9 mouse cellular contexts compared by ENCODE assay signal in the genomic region with DNA sequence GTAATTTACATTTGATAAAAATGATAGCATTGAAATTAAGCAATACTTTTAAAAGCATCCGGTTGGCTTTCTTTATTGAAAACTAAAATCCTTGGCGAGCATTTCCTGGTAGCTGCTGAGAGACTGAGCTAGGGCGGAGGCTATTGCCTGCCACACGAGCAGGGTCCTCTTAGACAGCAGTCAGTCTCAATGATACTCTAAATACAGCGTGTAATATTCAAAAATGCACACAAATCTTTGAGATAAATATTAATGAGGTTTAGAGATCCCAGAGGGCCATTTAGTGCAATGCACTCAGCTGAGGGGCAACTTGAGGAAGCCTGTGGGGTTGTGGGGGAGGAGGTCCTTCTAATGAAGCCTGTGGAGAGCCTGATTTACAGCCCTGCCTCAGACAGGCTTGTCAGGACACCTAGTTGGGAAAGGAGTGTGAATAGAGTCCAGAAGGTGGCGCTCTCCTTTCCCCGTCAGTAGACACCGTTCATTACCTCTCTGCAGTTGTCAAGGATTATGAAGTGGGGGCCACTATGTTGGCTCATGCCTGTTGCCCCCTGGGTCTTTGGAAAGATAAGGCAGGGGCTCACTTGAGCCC. TPM values are rescaled to one million over a fixed set of nuclear protein-coding genes. Genes with fewer than 3 reads are reported as not detected.
A peak's percentile ranks its signal among the peaks of the same experiment; 100 is the strongest.
DNase-seq lines count a peak whose midpoint lies in the region; ATAC-seq and TF ChIP-seq lines count a peak whose summit lies in the region.
"Had no signal": no experiment of that assay in that cellular context is flagged by ENCODE, and none has a peak within 500 bp of the region (broad histone marks: within the 10 kb centered on the region; RNA-seq: fewer than 3 reads in every experiment).

No protein-coding gene starts in this region.

- ATAC-seq in CD4-positive, CD25-positive, alpha-beta regulatory T cell, adult 4 months = no peak
- ATAC-seq in forebrain, postnatal 0 days = no peak
- no peak for ATAC-seq in monocyte, adult 5-6 weeks (replicated peaks; ENCODE audit: insufficient number of reproducible peaks, low FRiP score, low TSS enrichment, poor library complexity, severe bottlenecking)

- DNase-seq in CD4-positive, CD25-positive, alpha-beta regulatory T cell, adult 2 months (ENCODE audit: low read depth, low spot score) = peak; percentile 38
- DNase-seq in lung, adult 2 months = no peak
- no peak for DNase-seq in lung, adult 18-20 months
- DNase-seq in forebrain, postnatal 0 days = peak; percentile 41
- no peak for DNase-seq in gastrocnemius, adult 8-10 months (ENCODE audit: low spot score in 2 of 2)

- no peak overlapping the region for H3K4me2 ChIP-seq in forebrain, postnatal 0 days (ENCODE audit: low read depth)
- H3K4me2 ChIP-seq in myocyte (ENCODE audit: low read depth) = peak overlapping the region; percentile 40

- H3K9ac ChIP-seq in forebrain, postnatal 0 days = no peak overlapping the region

- no peak overlapping the region for H3K4me3 ChIP-seq in lung, adult 2 months (replicated peaks; ENCODE audit: extremely low read depth, low read depth, low read length)
- H3K4me3 ChIP-seq in forebrain, postnatal 0 days (ENCODE audit: low read depth, low read length) = no peak overlapping the region
- no peak overlapping the region for H3K4me3 ChIP-seq in myocyte

- WGBS in lung, adult 2 months = 28% methylated on average over 8 of the region's 8 CpGs
- WGBS in forebrain, postnatal 0 days = 34% methylated on average over 8 of the region's 8 CpGs

- no peaks in the 10 kb centered on the region for H3K9me3 ChIP-seq in forebrain, postnatal 0 days (ENCODE audit: low read length)

- no peak overlapping the region for H3ac ChIP-seq in myocyte (ENCODE audit: control insufficient read depth, insufficient read length)

- H3K36me3 ChIP-seq in forebrain, postnatal 0 days (ENCODE audit: insufficient read depth) = no peaks in the 10 kb centered on the region
- H3K36me3 ChIP-seq in myocyte (ENCODE audit: control insufficient read depth, insufficient read depth) = no peaks in the 10 kb centered on the region

- peak; percentile 42 for TF ChIP-seq CTCF in lung, adult 2 months (IDR thresholded peaks at IDR 0.05; ENCODE audit: insufficient read depth, low read length)
- TF ChIP-seq CTCF in forebrain, postnatal 0 days (IDR thresholded peaks at IDR 0.05; ENCODE audit: low read depth) = peak; percentile 61

- no peaks in the 10 kb centered on the region for H3K79me2 ChIP-seq in myocyte (ENCODE audit: control insufficient read depth, insufficient read depth)

- no peaks in the 10 kb centered on the region for H3K4me1 ChIP-seq in lung, adult 2 months (ENCODE audit: control insufficient read depth, insufficient read depth, low read length)
- H3K4me1 ChIP-seq in forebrain, postnatal 0 days (ENCODE audit: insufficient read depth) = no peaks in the 10 kb centered on the region

- no peaks in the 10 kb centered on the region for H3K27me3 ChIP-seq in forebrain, postnatal 0 days (ENCODE audit: insufficient read depth, low read length)
- H3K27me3 ChIP-seq in myocyte (ENCODE audit: control insufficient read depth, insufficient read depth, insufficient read length) = no peaks in the 10 kb centered on the region

- no peak for TF ChIP-seq POLR2A in lung, adult 2 months (IDR thresholded peaks at IDR 0.05; ENCODE audit: borderline replicate concordance, extremely low read depth, low read depth, low read length)
- no peak for TF ChIP-seq POLR2A in myocyte (IDR thresholded peaks at IDR 0.05; ENCODE audit: insufficient read length, low read depth)

- H3K27ac ChIP-seq in forebrain, postnatal 0 days (ENCODE audit: low read depth, low read length) = no peak overlapping the region

TF ChIP-seq in myocyte, 11 proteins besides CTCF, POLR2A, EP300 and RAD21:
- no peak for TF ChIP-seq USF1 (IDR thresholded peaks at IDR 0.05; ENCODE audit: low read depth)
- TF ChIP-seq REST (IDR thresholded peaks at IDR 0.05; ENCODE audit: insufficient read depth, insufficient read length) = no peak
- TF ChIP-seq TCF12 (IDR thresholded peaks at IDR 0.05; ENCODE audit: insufficient read depth, poor library complexity, severe bottlenecking) = no peak
- TF ChIP-seq TCF3 (IDR thresholded peaks at IDR 0.05; ENCODE audit: insufficient read length, low read depth) = no peak
- no peak for TF ChIP-seq MAX (IDR thresholded peaks at IDR 0.05; ENCODE audit: low read depth)
- TF ChIP-seq MYOG (IDR thresholded peaks at IDR 0.05; ENCODE audit: control insufficient read depth in 1 of 3, insufficient read depth in 1 of 3, insufficient read length in 2 of 3, low read depth in 2 of 3) = no peak
- no peak for TF ChIP-seq MYOD1 (IDR thresholded peaks at IDR 0.05; ENCODE audit: control insufficient read depth in 1 of 3, insufficient read length in 2 of 3, low read depth in 2 of 3)
- no peak for TF ChIP-seq CEBPB (IDR thresholded peaks at IDR 0.05; ENCODE audit: insufficient read depth, poor library complexity, severe bottlenecking)
- no peak for TF ChIP-seq POLR2AphosphoS2 (IDR thresholded peaks at IDR 0.05; ENCODE audit: insufficient read length, low read depth)
- TF ChIP-seq E2F4 (IDR thresholded peaks at IDR 0.05; ENCODE audit: insufficient read depth) = no peak
- TF ChIP-seq SRF (IDR thresholded peaks at IDR 0.05; ENCODE audit: control insufficient read depth, insufficient read length, low read depth) = no peak

RNA-seq across cellular contexts. Expression of gene Nme9, which starts 6.6 kb away (rescaled TPM):
- not detected for polyA plus RNA-seq in CD4-positive, CD25-positive, alpha-beta regulatory T cell, adult 4 months (2017; shearing (Covaris generic))
- 11.0 and 12.7 TPM in 2 replicates for polyA plus RNA-seq in lung, adult 2 months (2012; rRNA removed)
- total RNA-seq in forebrain, postnatal 0 days (2014; rRNA removed) = 1.00 and 1.0 TPM in 2 replicates
- 1.4 and 1.5 TPM in 2 replicates for polyA plus RNA-seq in forebrain, postnatal 0 days (2015; fragmentation: Nextera tagmentation; extraction: Ambion mirVana)
- polyA plus RNA-seq in myocyte (2012; fragmentation: generic; extraction: Trizol) = not detected
- not detected for total RNA-seq in gastrocnemius, adult 8-10 months (2022)
- total RNA-seq in monocyte, adult 5-6 weeks (2017) = not detected in 3 replicates
- polyA plus RNA-seq: heart, embryonic 14.5 days had no signal

RNA-seq across cellular contexts. Expression of gene Mras, which starts 7.5 kb away (rescaled TPM):
- polyA plus RNA-seq in CD4-positive, CD25-positive, alpha-beta regulatory T cell, adult 4 months (2017; shearing (Covaris generic)) = not detected
- polyA plus RNA-seq in lung, adult 2 months (2012; rRNA removed) = 8.5 and 9.2 TPM in 2 replicates
- total RNA-seq in forebrain, postnatal 0 days (2014; rRNA removed) = 73.9 and 79.5 TPM in 2 replicates
- 56.2 and 68.1 TPM in 2 replicates for polyA plus RNA-seq in forebrain, postnatal 0 days (2015; fragmentation: Nextera tagmentation; extraction: Ambion mirVana)
- 18.8 TPM for polyA plus RNA-seq in myocyte (2012; fragmentation: generic; extraction: Trizol)
- 1 to 10 TPM; 3.5 to 7.7 (median 4.5) TPM for total RNA-seq in gastrocnemius, adult 8-10 months (2022)
- 1.3 TPM in 1 of 3 replicates, not detected in the others for total RNA-seq in monocyte, adult 5-6 weeks (2017)

Comparison
In these comparisons a context has a peak if more than half of its experiments do, and no peak if none do; other contexts are left out.
1. DNase-seq: peak in CD4-positive, CD25-positive, alpha-beta regulatory T cell, adult 2 months (single experiment) and forebrain, postnatal 0 days (single experiment); none in lung, adult 2 months (single experiment), lung, adult 18-20 months (0 of 2) and gastrocnemius, adult 8-10 months (0 of 2).